Mouse (Mus musculus): ENCODE data around the gene Qrich1.

DNA sequence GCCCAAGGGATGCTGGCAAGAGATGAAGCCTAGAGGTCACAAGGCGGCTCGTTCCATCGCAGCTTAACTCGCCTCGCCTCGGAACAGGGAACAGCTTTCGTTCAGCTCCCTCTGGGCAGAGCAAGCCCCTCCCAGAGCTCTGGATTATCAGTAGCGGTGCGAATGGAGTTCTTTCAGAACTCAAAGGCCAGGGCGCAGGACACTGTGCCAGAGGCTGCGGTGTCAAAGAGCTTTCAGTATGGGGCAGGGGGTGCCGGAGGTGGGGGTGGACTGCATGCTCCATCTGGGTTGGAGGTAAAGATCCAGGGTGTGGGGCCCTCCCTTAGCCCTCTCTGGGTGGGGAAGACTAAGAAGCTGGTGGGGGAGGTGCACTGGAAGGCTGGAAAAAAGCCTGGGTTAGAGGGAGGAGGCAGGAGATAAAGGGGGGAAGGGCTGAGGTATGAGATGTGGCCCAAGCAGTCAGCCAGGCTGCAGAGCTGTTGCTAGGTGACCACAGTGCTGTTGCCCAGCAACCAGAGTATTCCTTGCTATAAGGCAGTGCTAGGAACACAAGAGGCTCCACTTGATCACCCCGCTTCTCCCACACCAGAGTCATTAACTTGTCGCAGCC, 71.1 kb downstream of the Qrich1 start:
- TF ChIP-seq CTCF (IDR thresholded peaks at IDR 0.05) (no peak), EP300 (IDR thresholded peaks at IDR 0.05) (no peak)
